Mouse (Mus musculus) MEL (cell line): ENCODE measurements around the gene Col24a1. TPM values are rescaled to one million over a fixed set of nuclear protein-coding genes. Genes with fewer than 3 reads are reported as not detected.

Experiments
- DNase-seq: peaks from one replicate; pipeline ENCODE4 v3.0.0; 2011; ENCODE audit warnings: low read depth, low spot score
- H3K27ac ChIP-seq: 2 replicates; pipeline ENCODE4 v1.5.1; 2012; ENCODE audit warnings: low read depth, mild to moderate bottlenecking, control low read depth, low read length, moderate library complexity; ENCODE audit not compliant: control insufficient read depth
- H3K27me3 ChIP-seq, 2 experiments: fragments of 150-350 bp in 1 of 2; sonication (generic) in 1 of 2; 2 replicates each; pipeline ENCODE4 v1.6.1; 2012; ENCODE audit warnings: low read length in 2 of 2, mild to moderate bottlenecking in 2 of 2, improper control_type of control experiment in 1 of 2, moderate library complexity in 1 of 2; ENCODE audit not compliant: insufficient read depth in 2 of 2, control insufficient read depth in 1 of 2
- H3K36me3 ChIP-seq, 2 experiments: 2 replicates each; pipeline ENCODE4 v1.6.1; 2012 to 2014; ENCODE audit warnings: low read length in 2 of 2, improper control_type of control experiment in 1 of 2, inconsistent platforms in 1 of 2, mild to moderate bottlenecking in 1 of 2; ENCODE audit not compliant: insufficient read depth in 2 of 2, control insufficient read depth in 1 of 2
- H3K4me1 ChIP-seq, 2 experiments: fragments of 150-350 bp in 1 of 2; sonication (generic) in 1 of 2; 2 replicates each; pipeline ENCODE4 v1.6.1; 2012; ENCODE audit warnings: low read length in 2 of 2, improper control_type of control experiment in 1 of 2, mild to moderate bottlenecking in 1 of 2; ENCODE audit not compliant: insufficient read depth in 2 of 2, control insufficient read depth in 1 of 2
- H3K4me3 ChIP-seq, 2 experiments: fragments of 150-350 bp in 1 of 2; sonication (generic) in 1 of 2; 2 replicates each; pipeline ENCODE4 v1.5.1; 2012; ENCODE audit warnings: low read depth in 2 of 2, low read length in 2 of 2, mild to moderate bottlenecking in 2 of 2, moderate library complexity in 2 of 2, control low read depth in 1 of 2, improper control_type of control experiment in 1 of 2; ENCODE audit not compliant: control insufficient read depth in 1 of 2, insufficient read depth in 1 of 2
- H3K79me2 ChIP-seq: 2 replicates; pipeline ENCODE4 v1.6.1; 2012; ENCODE audit warnings: mild to moderate bottlenecking, low read length, moderate library complexity; ENCODE audit not compliant: control insufficient read depth, poor library complexity, insufficient read depth
- H3K9ac ChIP-seq: 2 replicates; pipeline ENCODE4 v1.6.1; 2012; ENCODE audit warnings: low read depth, mild to moderate bottlenecking, control low read depth, low read length, moderate library complexity; ENCODE audit not compliant: control insufficient read depth, poor library complexity, severe bottlenecking
- H3K9me3 ChIP-seq: fragments of 150-350 bp; sonication (generic); replicated peaks from 2 replicates; pipeline ENCODE4 v1.6.1; 2012; ENCODE audit warnings: mild to moderate bottlenecking, low read length, improper control_type of control experiment, moderate library complexity; ENCODE audit not compliant: insufficient read depth
- BHLHE40 ChIP-seq: IDR thresholded peaks from 2 replicates; pipeline ENCODE4 v1.6.1; 2012; ENCODE audit warnings: low read depth, mild to moderate bottlenecking, inconsistent platforms, low read length, improper control_type of control experiment, borderline replicate concordance
- CHD1 ChIP-seq: IDR thresholded peaks from 2 replicates; pipeline ENCODE4 v1.6.1; 2012; ENCODE audit warnings: low read depth, mild to moderate bottlenecking, inconsistent platforms, low read length, improper control_type of control experiment
- CHD2 ChIP-seq: IDR thresholded peaks from 2 replicates; pipeline ENCODE4 v1.6.1; 2011; ENCODE audit warnings: low read length, improper control_type of control experiment
- CTCF ChIP-seq, 3 experiments: IDR thresholded peaks in 2 of 3; conservative IDR thresholded peaks in 1 of 3; 2 replicates each; pipeline ENCODE4 v1.5.1; 2011 to 2012; ENCODE audit warnings: low read length in 3 of 3, low read depth in 2 of 3, mild to moderate bottlenecking in 2 of 3, improper control_type of control experiment in 1 of 3, inconsistent platforms in 1 of 3, mixed read lengths in 1 of 3, moderate library complexity in 1 of 3; ENCODE audit not compliant: control insufficient read depth in 1 of 3, insufficient read depth in 1 of 3, poor library complexity in 1 of 3, severe bottlenecking in 1 of 3
- E2F4 ChIP-seq: IDR thresholded peaks from 2 replicates; pipeline ENCODE4 v1.6.1; 2011; ENCODE audit warnings: low read depth, low read length, improper control_type of control experiment, borderline replicate concordance
- ELF1 ChIP-seq: IDR thresholded peaks from 2 replicates; pipeline ENCODE4 v1.6.1; 2014; ENCODE audit warnings: low read depth, mild to moderate bottlenecking, inconsistent platforms, low read length, improper control_type of control experiment, moderate library complexity
- EP300 ChIP-seq, 2 experiments: IDR thresholded peaks; 2 replicates each; pipeline ENCODE4 v1.6.1; 2011; ENCODE audit warnings: improper control_type of control experiment in 2 of 2, low read length in 2 of 2, low read depth in 1 of 2, mild to moderate bottlenecking in 1 of 2
- GABPA ChIP-seq: IDR thresholded peaks from 2 replicates; pipeline ENCODE4 v1.6.1; 2012; ENCODE audit warnings: low read depth, mild to moderate bottlenecking, inconsistent platforms, low read length, improper control_type of control experiment, moderate library complexity
- GATA1 ChIP-seq: IDR thresholded peaks from 2 replicates; pipeline ENCODE4 v1.6.1; 2011; ENCODE audit warnings: low read depth, low read length, improper control_type of control experiment
- MAFK ChIP-seq: IDR thresholded peaks from 2 replicates; pipeline ENCODE4 v1.6.1; 2011; ENCODE audit warnings: low read depth, mild to moderate bottlenecking, low read length, improper control_type of control experiment, borderline replicate concordance
- MAX ChIP-seq: IDR thresholded peaks from 2 replicates; pipeline ENCODE4 v1.6.1; 2011; ENCODE audit warnings: low read length, improper control_type of control experiment
- MEF2A ChIP-seq: IDR thresholded peaks from 2 replicates; pipeline ENCODE4 v1.6.1; 2014; ENCODE audit warnings: low read depth, mild to moderate bottlenecking, inconsistent platforms, low read length, improper control_type of control experiment; ENCODE audit not compliant: poor library complexity, insufficient replicate concordance, severe bottlenecking; ENCODE audit errors: extremely low read depth
- MYB ChIP-seq: IDR thresholded peaks from 2 replicates; pipeline ENCODE4 v1.6.1; 2011; ENCODE audit warnings: mild to moderate bottlenecking, low read depth, low read length, improper control_type of control experiment
- MYC ChIP-seq: IDR thresholded peaks from 2 replicates; pipeline ENCODE4 v1.6.1; 2011; ENCODE audit warnings: low read depth, mild to moderate bottlenecking, low read length, improper control_type of control experiment, moderate library complexity
- NELFE ChIP-seq: IDR thresholded peaks from 2 replicates; pipeline ENCODE4 v1.6.1; 2011; ENCODE audit warnings: low read depth, low read length, improper control_type of control experiment
- NRF1 ChIP-seq: IDR thresholded peaks from 2 replicates; pipeline ENCODE4 v1.6.1; 2014; ENCODE audit warnings: low read depth, mild to moderate bottlenecking, inconsistent platforms, low read length, improper control_type of control experiment, moderate library complexity; ENCODE audit not compliant: poor library complexity, insufficient read depth, severe bottlenecking
- RAD21 ChIP-seq: IDR thresholded peaks from 2 replicates; pipeline ENCODE4 v1.6.1; 2011; ENCODE audit warnings: mild to moderate bottlenecking, low read depth, low read length, improper control_type of control experiment
- RCOR1 ChIP-seq: IDR thresholded peaks from 2 replicates; pipeline ENCODE4 v1.6.1; 2012; ENCODE audit warnings: low read depth, mild to moderate bottlenecking, inconsistent platforms, low read length, improper control_type of control experiment
- SIN3A ChIP-seq: IDR thresholded peaks from 2 replicates; pipeline ENCODE4 v1.6.1; 2012; ENCODE audit warnings: low read length, improper control_type of control experiment, inconsistent platforms
- SMC3 ChIP-seq: IDR thresholded peaks from 2 replicates; pipeline ENCODE4 v1.6.1; 2011; ENCODE audit warnings: low read depth, low read length, improper control_type of control experiment
- TBP ChIP-seq: IDR thresholded peaks from 2 replicates; pipeline ENCODE4 v1.8.0; 2011; ENCODE audit warnings: low read depth, low read length, improper control_type of control experiment
- TCF12 ChIP-seq: IDR thresholded peaks from 2 replicates; pipeline ENCODE4 v1.6.1; 2014; ENCODE audit warnings: low read depth, mild to moderate bottlenecking, inconsistent platforms, low read length, improper control_type of control experiment, moderate library complexity
- USF1 ChIP-seq: IDR thresholded peaks from 2 replicates; pipeline ENCODE4 v1.6.1; 2014; ENCODE audit warnings: low read depth, mild to moderate bottlenecking, inconsistent platforms, low read length, improper control_type of control experiment, moderate library complexity
- USF2 ChIP-seq, 2 experiments: IDR thresholded peaks; 2 replicates each; pipeline ENCODE4 v1.6.1; 2011 to 2012; ENCODE audit warnings: improper control_type of control experiment in 2 of 2, low read length in 2 of 2, borderline replicate concordance in 1 of 2, inconsistent platforms in 1 of 2, low read depth in 1 of 2, mild to moderate bottlenecking in 1 of 2; ENCODE audit not compliant: insufficient read depth in 1 of 2
- ZC3H11A ChIP-seq: IDR thresholded peaks from 2 replicates; pipeline ENCODE4 v1.6.1; 2012; ENCODE audit warnings: low read depth, mild to moderate bottlenecking, inconsistent platforms, low read length, improper control_type of control experiment
- ZKSCAN1 ChIP-seq: IDR thresholded peaks from 2 replicates; pipeline ENCODE4 v1.6.1; 2012; ENCODE audit warnings: low read depth, mild to moderate bottlenecking, inconsistent platforms, low read length, improper control_type of control experiment, moderate library complexity
- ZNF384 ChIP-seq: IDR thresholded peaks from 2 replicates; pipeline ENCODE4 v1.6.1; 2012; ENCODE audit warnings: low read depth, mild to moderate bottlenecking, inconsistent platforms, low read length, improper control_type of control experiment
- polyA plus RNA-seq, 2 experiments: library from polyadenylated mRNA; stranded (reverse) in 1 of 2; unstranded in 1 of 2; fragments of >175 nt in 1 of 2; fragments of >200 nt in 1 of 2; gene quantifications; 2 replicates each; pipeline versions ENCODE4 v1.2.1 to v1.2.4; 2012; ENCODE audit warnings: low replicate concordance in 2 of 2, low read depth in 1 of 2; ENCODE audit not compliant: insufficient read length in 2 of 2, insufficient read depth in 1 of 2, missing spikeins in 1 of 2
- total RNA-seq: library from RNA; depleted of rRNA; stranded (reverse); fragments of 300-350 nt; gene quantifications from 2 replicates; pipeline ENCODE4 v1.2.3, GENCODE M21; 2012

Gene Col24a1
- total and polyA plus RNA-seq, 3 experiments: not detected

DNA sequence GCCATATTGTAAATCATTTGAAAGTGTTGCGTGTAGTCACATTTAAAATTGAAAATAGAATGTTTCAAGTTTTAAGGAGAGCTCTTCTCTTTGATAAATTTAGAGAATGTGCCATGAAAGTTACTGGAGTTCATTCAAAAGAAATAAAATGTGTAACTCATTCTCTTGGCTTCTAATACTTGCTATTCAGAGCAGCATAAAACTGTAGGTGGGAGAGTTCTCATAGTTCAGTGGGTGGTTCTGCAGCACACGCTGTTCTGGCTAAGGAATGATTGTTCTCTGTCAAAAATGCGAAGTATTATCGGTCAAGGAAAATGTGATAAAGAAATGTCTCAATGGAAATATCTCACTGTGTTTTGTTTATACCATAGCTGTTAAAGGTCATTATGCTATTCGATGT is 221.9 kb downstream of the Col24a1 start:
- Histone ChIP-seq H3K79me2 (no peaks in the 10 kb centered on the region), H3K36me3 (no peaks in the 10 kb centered on the region), H3K9me3 (no peaks in the 10 kb centered on the region), H3K27ac (no peak overlapping the region), H3K27me3 (0 out of 4 replicates have a peak, but pooled peaks cover 0 to 2% of the 10 kb centered on the region in 2 experiments), H3K4me1 (no peaks in the 10 kb centered on the region), H3K9ac (no peak overlapping the region), H3K4me3 (no peak overlapping the region)
- no peak for DNase-seq
- TF ChIP-seq ZC3H11A (no peak), ELF1 (no peak), ZNF384 (no peak), RCOR1 (no peak), E2F4 (no peak), GATA1 (no peak), CTCF (IDR thresholded peaks at IDR 0.05 in 2 of 3, conservative IDR thresholded peaks at IDR 0.05 in 1 of 3; ENCODE audit: control insufficient read depth in 1 of 3, insufficient read depth in 1 of 3, low read depth in 2 of 3, low read length in 3 of 3, poor library complexity in 1 of 3, severe bottlenecking in 1 of 3) (no peak), TCF12 (no peak), NRF1 (no peak), MAFK (no peak), SMC3 (no peak), NELFE (no peak), ZKSCAN1 (no peak), USF1 (no peak), RAD21 (no peak)

DNA sequence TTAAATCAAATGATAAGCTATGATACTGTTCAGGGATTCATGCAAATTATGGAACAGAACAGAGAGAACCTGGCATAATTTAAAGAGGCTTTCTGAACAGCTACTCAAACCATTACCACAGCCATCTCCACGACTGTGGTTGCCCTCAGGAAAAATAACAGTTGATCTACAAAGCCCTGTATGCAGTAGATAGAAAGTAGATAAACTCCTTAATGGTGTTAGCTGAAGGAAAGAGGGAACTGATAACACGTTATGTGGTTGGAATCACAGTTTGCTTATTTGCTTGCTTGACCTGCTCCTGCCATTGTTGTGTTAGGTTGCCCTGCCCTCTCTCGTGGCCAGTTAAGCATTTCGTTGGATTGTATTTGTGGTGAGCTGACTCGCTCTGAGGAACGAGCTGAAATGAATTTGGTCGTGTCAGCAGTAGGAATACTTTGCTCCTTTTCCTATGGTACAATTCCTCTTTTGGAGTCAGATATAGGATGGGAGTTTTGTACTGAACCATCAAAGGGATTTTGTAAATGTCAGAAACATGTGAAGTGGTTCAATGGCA is 229.3 kb downstream of the Col24a1 start:
- no peak overlapping the region for H3K9ac ChIP-seq
- TF ChIP-seq SIN3A: no peak
- TF ChIP-seq CHD2: no peak
- TF ChIP-seq RCOR1: peak; percentile 65; the same call in 1 of the 2 replicates
- TF ChIP-seq CHD1: no peak
- no peak for TF ChIP-seq MEF2A
- TF ChIP-seq ZKSCAN1: no peak
- TF ChIP-seq TCF12: 0 out of 2 replicates have a peak, but pooled peaks have one; percentile 13
- TF ChIP-seq MYC: no peak
- TF ChIP-seq MYB: no peak
- TF ChIP-seq TBP: no peak
- no peak for TF ChIP-seq USF2 (IDR thresholded peaks at IDR 0.05; ENCODE audit: borderline replicate concordance in 1 of 2, insufficient read depth in 1 of 2, low read depth in 1 of 2, low read length in 2 of 2)
- no peak for TF ChIP-seq ZC3H11A
- TF ChIP-seq BHLHE40: no peak
- peak in 1 of 2 experiments; percentile 51; a peak in 1 of 4 replicates for TF ChIP-seq EP300 (IDR thresholded peaks at IDR 0.05; ENCODE audit: low read depth in 1 of 2, low read length in 2 of 2)
- no peak for TF ChIP-seq USF1
- no peak for TF ChIP-seq GATA1
- no peak for TF ChIP-seq GABPA
- no peak for TF ChIP-seq MAX
- TF ChIP-seq, all 39 proteins: peak for 3
- Histone ChIP-seq H3K27me3 (no peaks in the 10 kb centered on the region), H3K4me3 (no peak overlapping the region), H3K36me3 (no peaks in the 10 kb centered on the region), H3K9me3 (no peaks in the 10 kb centered on the region), H3K4me1 (no peaks in the 10 kb centered on the region), H3K79me2 (no peaks in the 10 kb centered on the region), H3K27ac (no peak overlapping the region)
- DNase-seq: no peak
